Mouse (Mus musculus): ENCODE results near the gene Ube2h. TPM values are rescaled to one million over a fixed set of nuclear protein-coding genes. Genes with fewer than 3 reads are reported as not detected.
A peak's percentile ranks its signal among the peaks of the same experiment; 100 is the strongest.
"Not testable (repeated sequence)": the region's sequence is repeated elsewhere in the genome, so short reads cannot be mapped to it uniquely, and the experiment has no call there.

Ube2h gene
- polyA plus RNA-seq, 1 experiment: 69.9 TPM

- Histone ChIP-seq H3K4me3 (ENCODE audit: control insufficient read depth, insufficient read depth, low read length) (no peak overlapping the region), H3K36me3 (ENCODE audit: control insufficient read depth, insufficient read depth, low read length) (no peaks in the 10 kb centered on the region), H3K27me3 (ENCODE audit: control insufficient read depth, insufficient read depth, low read length) (no peaks in the 10 kb centered on the region), H3K4me1 (replicated peaks; ENCODE audit: control insufficient read depth, insufficient read depth, low read length) (peaks cover 3% of the 10 kb centered on the region), H3K27ac (ENCODE audit: control insufficient read depth, insufficient read depth, low read length) (no peak overlapping the region)
- no peak for DNase-seq
- TF ChIP-seq POLR2A (IDR thresholded peaks at IDR 0.05; ENCODE audit: control insufficient read depth, extremely low read depth, insufficient read depth, low read length, poor library complexity): no peak
- TF ChIP-seq CTCF (IDR thresholded peaks at IDR 0.05; ENCODE audit: borderline replicate concordance, control insufficient read depth, extremely low read depth, insufficient read depth, low read length, poor library complexity): no peak
- WGBS: 55% methylated on average over 4 of the region's 4 CpGs
These were observed 16.7 kb upstream of the Ube2h start for GRCm38 (mm10) chr6:30321002-30321401.

DNA sequence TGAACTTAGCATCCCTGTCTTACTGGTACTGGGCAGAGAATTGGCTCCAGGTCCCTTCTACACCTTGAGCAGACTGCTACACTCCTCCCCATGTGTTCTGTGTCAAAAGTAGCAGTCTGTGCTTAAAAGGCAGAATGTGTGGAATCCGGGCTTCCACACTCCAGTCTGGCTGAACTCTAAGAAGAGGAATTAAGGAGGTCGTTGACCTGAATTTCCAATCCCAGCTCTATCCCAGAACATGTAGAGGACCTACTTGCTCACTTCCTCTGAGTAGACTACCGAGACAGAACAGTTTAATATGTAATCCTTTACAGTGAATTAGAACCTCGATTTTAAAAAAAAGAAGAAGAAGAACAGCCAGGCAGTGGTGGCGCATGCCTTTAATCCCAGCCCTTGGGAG is 14.9 kb upstream of the Ube2h start:
- 85% methylated on average over 5 of the region's 5 CpGs for WGBS

DNA sequence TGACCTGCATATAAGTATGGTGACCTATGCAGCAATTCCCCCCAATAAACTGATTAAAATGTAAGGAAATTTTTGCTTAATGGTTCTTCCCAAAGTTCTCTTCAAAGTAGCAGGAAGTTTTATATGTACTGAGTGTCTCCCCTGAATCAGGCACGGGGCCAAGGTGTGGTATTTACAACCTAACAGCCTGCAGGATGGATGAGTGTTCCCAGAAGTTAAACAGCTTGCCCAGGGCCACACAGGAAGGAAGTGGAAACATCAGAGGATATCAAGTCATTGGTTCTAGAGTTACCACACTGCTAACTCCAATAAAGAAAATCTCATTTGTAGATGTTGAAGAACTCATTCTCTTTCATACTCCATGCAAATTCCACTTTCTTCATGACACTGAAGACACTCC is 7.7 kb upstream of the Ube2h start:
- H3K4me1 ChIP-seq (replicated peaks; ENCODE audit: control insufficient read depth, insufficient read depth, low read length): peaks cover 2% of the 10 kb centered on the region; the same call in 1 of the 2 replicates
- no peak for DNase-seq
- TF ChIP-seq POLR2A (IDR thresholded peaks at IDR 0.05; ENCODE audit: control insufficient read depth, extremely low read depth, insufficient read depth, low read length, poor library complexity) (no peak), CTCF (IDR thresholded peaks at IDR 0.05; ENCODE audit: borderline replicate concordance, control insufficient read depth, extremely low read depth, insufficient read depth, low read length, poor library complexity) (no peak)
- no peak overlapping the region for H3K27ac ChIP-seq (ENCODE audit: control insufficient read depth, insufficient read depth, low read length)
- no peak overlapping the region for H3K4me3 ChIP-seq (ENCODE audit: control insufficient read depth, insufficient read depth, low read length)
- H3K27me3 ChIP-seq (ENCODE audit: control insufficient read depth, insufficient read depth, low read length): no peaks in the 10 kb centered on the region
- no peaks in the 10 kb centered on the region for H3K36me3 ChIP-seq (ENCODE audit: control insufficient read depth, insufficient read depth, low read length)
- WGBS: 13% methylated on average over 1 of the region's 1 CpGs

More for the DNA sequence above, 14.9 kb upstream of the Ube2h start:
- DNase-seq: no peak
- TF ChIP-seq POLR2A (IDR thresholded peaks at IDR 0.05; ENCODE audit: control insufficient read depth, extremely low read depth, insufficient read depth, low read length, poor library complexity) (no peak), CTCF (IDR thresholded peaks at IDR 0.05; ENCODE audit: borderline replicate concordance, control insufficient read depth, extremely low read depth, insufficient read depth, low read length, poor library complexity) (no peak)
- H3K27ac ChIP-seq (ENCODE audit: control insufficient read depth, insufficient read depth, low read length): no peak overlapping the region
- H3K4me1 ChIP-seq (replicated peaks; ENCODE audit: control insufficient read depth, insufficient read depth, low read length): no peaks in the 10 kb centered on the region
- H3K27me3 ChIP-seq (ENCODE audit: control insufficient read depth, insufficient read depth, low read length): no peaks in the 10 kb centered on the region
- H3K4me3 ChIP-seq (ENCODE audit: control insufficient read depth, insufficient read depth, low read length): no peak overlapping the region
- H3K36me3 ChIP-seq (ENCODE audit: control insufficient read depth, insufficient read depth, low read length): no peaks in the 10 kb centered on the region

GRCm38 (mm10) chr6:30308751-30309150 is 4.4 kb upstream of the Ube2h start:
- Histone ChIP-seq H3K4me3 (ENCODE audit: control insufficient read depth, insufficient read depth, low read length) (no peak overlapping the region), H3K4me1 (replicated peaks; ENCODE audit: control insufficient read depth, insufficient read depth, low read length) (peaks cover 2% of the 10 kb centered on the region; the same call in 1 of the 2 replicates), H3K36me3 (ENCODE audit: control insufficient read depth, insufficient read depth, low read length) (no peaks in the 10 kb centered on the region), H3K27ac (ENCODE audit: control insufficient read depth, insufficient read depth, low read length) (no peak overlapping the region), H3K27me3 (ENCODE audit: control insufficient read depth, insufficient read depth, low read length) (no peaks in the 10 kb centered on the region)
- TF ChIP-seq POLR2A (IDR thresholded peaks at IDR 0.05; ENCODE audit: control insufficient read depth, extremely low read depth, insufficient read depth, low read length, poor library complexity) (no peak), CTCF (IDR thresholded peaks at IDR 0.05; ENCODE audit: borderline replicate concordance, control insufficient read depth, extremely low read depth, insufficient read depth, low read length, poor library complexity) (no peak)
- WGBS: 90% methylated on average over 4 of the region's 4 CpGs
- DNase-seq: no peak

DNA sequence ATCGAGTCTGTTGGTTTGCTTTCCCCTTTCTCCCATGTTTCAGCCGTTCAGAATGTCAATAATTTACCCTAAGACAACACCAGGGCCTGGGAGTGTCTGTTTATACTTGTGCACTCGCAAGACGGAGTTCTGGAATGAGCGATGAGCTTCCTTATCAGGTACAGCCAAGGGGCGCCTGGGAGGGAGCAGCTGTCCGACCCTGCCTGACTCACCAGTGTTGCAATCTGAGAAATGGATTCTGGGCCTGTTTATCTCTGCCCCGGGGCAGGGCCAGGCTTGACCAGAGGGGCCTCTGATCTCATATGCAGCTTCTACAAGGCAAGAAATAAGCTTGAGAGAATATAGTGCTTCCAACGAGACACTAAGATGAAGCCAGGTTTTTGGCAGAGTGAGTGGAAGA is 3.4 kb upstream of the Ube2h start:
- H3K27me3 ChIP-seq (ENCODE audit: control insufficient read depth, insufficient read depth, low read length): no peaks in the 10 kb centered on the region
- no peaks in the 10 kb centered on the region for H3K36me3 ChIP-seq (ENCODE audit: control insufficient read depth, insufficient read depth, low read length)
- no peak for TF ChIP-seq CTCF (IDR thresholded peaks at IDR 0.05; ENCODE audit: borderline replicate concordance, control insufficient read depth, extremely low read depth, insufficient read depth, low read length, poor library complexity)
- 82% methylated on average over 9 of the region's 9 CpGs for WGBS
- H3K4me1 ChIP-seq (replicated peaks; ENCODE audit: control insufficient read depth, insufficient read depth, low read length): peaks cover 2% of the 10 kb centered on the region; the same call in 1 of the 2 replicates
- DNase-seq: no peak
- no peak overlapping the region for H3K27ac ChIP-seq (ENCODE audit: control insufficient read depth, insufficient read depth, low read length)
- H3K4me3 ChIP-seq (ENCODE audit: control insufficient read depth, insufficient read depth, low read length): no peak overlapping the region

DNA sequence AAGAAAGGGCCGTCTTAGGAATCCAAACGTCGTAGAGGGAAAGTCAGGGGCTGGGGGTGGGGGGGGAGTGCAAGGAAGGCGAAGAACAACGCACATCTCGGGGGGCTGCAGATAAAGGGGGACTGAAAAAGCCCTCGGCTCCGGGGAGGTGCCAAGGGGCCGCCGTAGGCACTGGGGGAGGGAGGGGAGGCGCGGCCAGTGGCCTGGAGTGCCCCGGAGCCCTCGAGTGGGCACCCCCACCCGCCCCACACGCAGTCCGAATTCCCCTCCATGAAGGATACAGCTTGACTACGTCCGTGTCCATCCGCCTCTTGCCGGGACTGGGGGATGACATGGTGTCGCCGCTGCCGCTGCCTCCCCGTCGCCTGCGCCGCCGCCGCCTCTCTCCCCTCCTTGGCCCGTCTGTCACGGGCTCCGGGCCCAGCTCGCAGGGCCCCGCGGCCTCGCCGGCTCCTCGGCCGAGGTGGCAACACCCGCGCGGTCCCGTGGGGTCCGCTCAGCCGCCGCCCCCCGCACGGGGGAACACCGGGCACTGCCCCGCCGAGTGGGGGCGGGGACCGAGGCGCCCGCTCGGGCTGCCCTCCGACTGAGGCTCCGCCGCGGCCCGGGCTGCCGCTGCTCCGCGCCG is 454 bp downstream of the Ube2h start:
- not testable (repeated sequence) for H3K4me1 ChIP-seq (replicated peaks; ENCODE audit: control insufficient read depth, insufficient read depth, low read length); DNase-seq; H3K27me3 ChIP-seq (ENCODE audit: control insufficient read depth, insufficient read depth, low read length); H3K36me3 ChIP-seq (ENCODE audit: control insufficient read depth, insufficient read depth, low read length)
- peak overlapping the region; percentile 66 for H3K27ac ChIP-seq (ENCODE audit: control insufficient read depth, insufficient read depth, low read length)
- TF ChIP-seq CTCF (IDR thresholded peaks at IDR 0.05; ENCODE audit: borderline replicate concordance, control insufficient read depth, extremely low read depth, insufficient read depth, low read length, poor library complexity): peak; percentile 53; the same call in 1 of the 2 replicates
- H3K4me3 ChIP-seq (ENCODE audit: control insufficient read depth, insufficient read depth, low read length): peak overlapping the region; percentile 69
- under 1% methylated on average over 51 of the region's 66 CpGs for WGBS

Data from thymus, adult 2 months (tissue).